Mouse (Mus musculus) thymus, adult 2 months (tissue): ENCODE results near the gene Olfr648. TPM values are rescaled to one million over a fixed set of nuclear protein-coding genes. Genes with fewer than 3 reads are reported as not detected.

Experiments
- DNase-seq: peaks from one replicate; pipeline ENCODE4 v3.0.0; 2021
- H3K27ac ChIP-seq: fragments of 200-500 bp; 2 replicates; pipeline ENCODE4 v1.5.1; 2012; ENCODE audit warnings: low read length, control low read depth; ENCODE audit not compliant: control insufficient read depth, insufficient read depth
- H3K27me3 ChIP-seq: fragments of 200-500 bp; 2 replicates; pipeline ENCODE4 v1.6.1; 2012; ENCODE audit warnings: mild to moderate bottlenecking, low read length, moderate library complexity, mixed read lengths; ENCODE audit not compliant: control insufficient read depth, insufficient read depth
- H3K36me3 ChIP-seq: fragments of 200-500 bp; 2 replicates; pipeline ENCODE4 v1.6.1; 2012; ENCODE audit warnings: mild to moderate bottlenecking, low read length, moderate library complexity; ENCODE audit not compliant: control insufficient read depth, insufficient read depth
- H3K4me1 ChIP-seq: fragments of 200-500 bp; replicated peaks from 2 replicates; pipeline ENCODE4 v1.6.1; 2012; ENCODE audit warnings: low read length; ENCODE audit not compliant: control insufficient read depth, insufficient read depth
- H3K4me3 ChIP-seq: fragments of 200-500 bp; 2 replicates; pipeline ENCODE4 v1.5.1; 2012; ENCODE audit warnings: mild to moderate bottlenecking, low read length, control low read depth, moderate library complexity; ENCODE audit not compliant: control insufficient read depth, insufficient read depth
- CTCF ChIP-seq: fragments of 200-500 bp; IDR thresholded peaks from 2 replicates; pipeline ENCODE4 v1.5.1; 2012; ENCODE audit warnings: mild to moderate bottlenecking, control low read depth, low read length, moderate library complexity, borderline replicate concordance; ENCODE audit not compliant: control insufficient read depth, poor library complexity, insufficient read depth; ENCODE audit errors: extremely low read depth
- POLR2A ChIP-seq: fragments of 200-500 bp; IDR thresholded peaks from 2 replicates; pipeline ENCODE4 v1.6.1; 2012; ENCODE audit warnings: mild to moderate bottlenecking, low read length, control low read depth, moderate library complexity; ENCODE audit not compliant: control insufficient read depth, poor library complexity, insufficient read depth; ENCODE audit errors: extremely low read depth
- WGBS: fragments of 180-500 bp; shearing (Covaris S2); methylation state at CpG from one replicate; pipeline ENCODE4 v1.1.7; 2018; 5-methylcytosine and 5-hydroxymethylcytosine counted together
- polyA plus RNA-seq: library from polyadenylated mRNA; depleted of rRNA; stranded (reverse); fragments of >200 nt; gene quantifications from 2 replicates; pipeline ENCODE4 v1.2.3, GENCODE M21; 2012; rRNA removed

Gene Olfr648
- polyA plus RNA-seq, 1 experiment = not detected

- no peak overlapping the region for H3K4me3 ChIP-seq
- H3K27ac ChIP-seq = no peak overlapping the region; the same call in 1 of the 2 replicates
- 9% methylated on average over 6 of the region's 6 CpGs for WGBS
- no peaks in the 10 kb centered on the region for H3K27me3 ChIP-seq
- H3K4me1 ChIP-seq = peaks cover 16% of the 10 kb centered on the region
- TF ChIP-seq POLR2A (no peak), CTCF (no peak)
- peak; percentile 7 for DNase-seq
- no peaks in the 10 kb centered on the region for H3K36me3 ChIP-seq
These were observed 13.5 kb downstream of the Olfr648 start for GRCm38 (mm10) chr7:104169634-104170204.

GRCm38 (mm10) chr7:104167105-104167504, 16.1 kb downstream of the Olfr648 start:
- WGBS = 12% methylated on average over 6 of the region's 6 CpGs
- no peak for TF ChIP-seq CTCF
- no peak for TF ChIP-seq POLR2A
- Histone ChIP-seq H3K4me3 (no peak overlapping the region), H3K27ac (no peak overlapping the region), H3K27me3 (no peaks in the 10 kb centered on the region), H3K36me3 (no peaks in the 10 kb centered on the region), H3K4me1 (peaks cover 16% of the 10 kb centered on the region)
- peak; percentile 16 for DNase-seq

- DNase-seq = no peak
- Histone ChIP-seq H3K4me3 (no peak within 1 kb of the TSS), H3K36me3 (no peaks in the 10 kb centered on the region), H3K4me1 (no peaks in the 10 kb centered on the region), H3K27ac (no peak within 1 kb of the TSS), H3K27me3 (no peaks in the 10 kb centered on the region)
- WGBS = 92% methylated on average over 2 of the region's 2 CpGs
- TF ChIP-seq POLR2A (no peak), CTCF (no peak)
These were observed 32.7 kb downstream of the Olfr648 start, which contains the start of gene Ubqlnl for GRCm38 (mm10) chr7:104150456-104150855. Gene Ubqlnl (minus strand): TSS chr7:104150556.

GRCm38 (mm10) chr7:104143179-104143578, 40.0 kb downstream of the Olfr648 start, which contains the start of gene Ubqln3:
Gene Ubqln3 (minus strand): TSS chr7:104143279.
- WGBS = 86% methylated on average over 3 of the region's 3 CpGs
- no peak for TF ChIP-seq POLR2A
- TF ChIP-seq CTCF = no peak
- H3K36me3 ChIP-seq = no peaks in the 10 kb centered on the region
- H3K27ac ChIP-seq = no peak within 1 kb of the TSS
- no peaks in the 10 kb centered on the region for H3K4me1 ChIP-seq
- no peaks in the 10 kb centered on the region for H3K27me3 ChIP-seq
- no peak within 1 kb of the TSS for H3K4me3 ChIP-seq
- DNase-seq = no peak

- no peaks in the 10 kb centered on the region for H3K36me3 ChIP-seq
- no peak for DNase-seq
- WGBS = 96% methylated on average over 5 of the region's 5 CpGs
- H3K4me1 ChIP-seq = no peaks in the 10 kb centered on the region
- H3K4me3 ChIP-seq = no peak within 1 kb of the TSS
- no peak within 1 kb of the TSS for H3K27ac ChIP-seq
- TF ChIP-seq POLR2A (no peak), CTCF (no peak)
- H3K27me3 ChIP-seq = no peaks in the 10 kb centered on the region
These were observed 45.9 kb downstream of the Olfr648 start, which contains the start of gene Olfr643 for GRCm38 (mm10) chr7:104137305-104137704. Gene Olfr643 (minus strand): TSS chr7:104137405.

GRCm38 (mm10) chr7:104129726-104130125, 53.5 kb downstream of the Olfr648 start, which contains the start of gene Ubqln5:
Gene Ubqln5 (minus strand): TSS chr7:104129826.
- no peak for TF ChIP-seq CTCF
- TF ChIP-seq POLR2A = no peak
- Histone ChIP-seq H3K27ac (no peak within 1 kb of the TSS), H3K27me3 (no peaks in the 10 kb centered on the region), H3K4me3 (no peak within 1 kb of the TSS), H3K4me1 (no peaks in the 10 kb centered on the region), H3K36me3 (no peaks in the 10 kb centered on the region)
- DNase-seq = no peak
- 82% methylated on average over 5 of the region's 5 CpGs for WGBS

Other genes with a start within 250 kb of the Olfr648 start
- 0.07 TPM in 1 of 2 replicates, not detected in the other for gene Olfr632, start 249.0 kb downstream of the Olfr648 start, polyA plus RNA-seq
- gene Olfr633, start 239.0 kb downstream of the Olfr648 start, polyA plus RNA-seq = not detected in 2 replicates
- not detected in 2 replicates for gene Olfr635, start 212.2 kb downstream of the Olfr648 start, polyA plus RNA-seq
- not detected in 2 replicates for gene Olfr638, start 184.6 kb downstream of the Olfr648 start, polyA plus RNA-seq
- not detected in 2 replicates for gene Olfr639, start 166.1 kb downstream of the Olfr648 start, polyA plus RNA-seq
- gene Olfr640, start 157.8 kb downstream of the Olfr648 start, polyA plus RNA-seq = not detected in 2 replicates
- not detected in 2 replicates for gene Olfr641, start 147.9 kb downstream of the Olfr648 start, polyA plus RNA-seq
- not detected in 2 replicates for gene Olfr642, start 130.7 kb downstream of the Olfr648 start, polyA plus RNA-seq
- gene 4930516K23Rik, start 121.9 kb downstream of the Olfr648 start, polyA plus RNA-seq = not detected in 2 replicates
- not detected in 2 replicates for gene Olfr644, start 111.5 kb downstream of the Olfr648 start, polyA plus RNA-seq
- gene Olfr645, start 97.9 kb downstream of the Olfr648 start, polyA plus RNA-seq = not detected in 2 replicates
- gene Olfr646, start 78.5 kb downstream of the Olfr648 start, polyA plus RNA-seq = 0.04 TPM in 1 of 2 replicates, not detected in the other
- not detected in 2 replicates for gene Ubqln5, start 53.6 kb downstream of the Olfr648 start, polyA plus RNA-seq
- not detected in 2 replicates for gene Olfr643, start 46.0 kb downstream of the Olfr648 start, polyA plus RNA-seq
- gene Ubqln3, start 40.1 kb downstream of the Olfr648 start, polyA plus RNA-seq = 0.11 TPM in 1 of 2 replicates, not detected in the other
- gene Ubqlnl, start 32.8 kb downstream of the Olfr648 start, polyA plus RNA-seq = 0.09 TPM in 1 of 2 replicates, not detected in the other
- gene Olfm5, start 18.6 kb downstream of the Olfr648 start, polyA plus RNA-seq = 0.09 TPM in 2 replicates
- gene Olfr649, start 12.6 kb upstream of the Olfr648 start, polyA plus RNA-seq = not detected in 2 replicates
- gene Trim6, start 35.4 kb upstream of the Olfr648 start, polyA plus RNA-seq = 0.52 and 0.98 TPM in 2 replicates
- gene Trim34a, start 61.1 kb upstream of the Olfr648 start, polyA plus RNA-seq = 11.3 and 17.7 TPM in 2 replicates
- 1.6 and 2.8 TPM in 2 replicates for gene Trim5, start 104.7 kb upstream of the Olfr648 start, polyA plus RNA-seq
- gene Trim12a, start 132.1 kb upstream of the Olfr648 start, polyA plus RNA-seq = 15.2 and 26.9 TPM in 2 replicates
- 6.4 and 10.6 TPM in 2 replicates for gene Trim34b, start 146.1 kb upstream of the Olfr648 start, polyA plus RNA-seq
- gene Trim12c, start 170.0 kb upstream of the Olfr648 start, polyA plus RNA-seq = 9.8 and 10.4 TPM in 2 replicates
- gene Trim30b, start 186.5 kb upstream of the Olfr648 start, polyA plus RNA-seq = 0.34 and 0.74 TPM in 2 replicates
- gene Trim30c, start 217.4 kb upstream of the Olfr648 start, polyA plus RNA-seq = 0.06 TPM in 1 of 2 replicates, not detected in the other